Mouse (Mus musculus) cortical plate, adult 2 months (tissue): ENCODE results near the gene Sesn1.

Experiments used
- CTCF ChIP-seq: fragments of 200-500 bp; IDR thresholded peaks from 2 replicates; pipeline ENCODE4 v1.5.1; 2011; ENCODE audit warnings: mild to moderate bottlenecking, control low read depth, low read length; ENCODE audit not compliant: insufficient read depth; ENCODE audit errors: extremely low read depth
- POLR2A ChIP-seq: fragments of 200-500 bp; IDR thresholded peaks from 2 replicates; pipeline ENCODE4 v1.6.1; 2011; ENCODE audit warnings: mild to moderate bottlenecking, low read length, control low read depth; ENCODE audit not compliant: insufficient read depth; ENCODE audit errors: extremely low read depth

DNA sequence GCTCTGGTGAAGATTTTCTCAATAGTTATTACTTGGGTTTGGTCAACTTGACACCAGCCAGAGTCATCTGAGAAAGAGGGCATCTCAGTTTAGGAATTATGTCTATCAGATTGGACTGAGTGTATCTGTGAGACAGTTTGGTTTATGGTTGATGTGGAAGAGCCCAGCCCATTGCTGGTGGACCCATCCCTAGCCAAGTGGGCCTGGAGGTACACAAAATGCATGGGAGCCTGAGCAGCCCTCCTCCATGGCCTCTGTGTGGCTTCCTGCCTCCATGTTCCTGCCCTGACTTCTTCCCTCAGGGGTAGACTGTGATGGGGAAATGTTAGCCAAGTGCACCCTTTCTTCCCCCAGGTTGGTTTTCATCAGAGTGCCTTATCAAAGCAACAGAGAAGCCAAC, 50.1 kb downstream of the Sesn1 start:
- TF ChIP-seq POLR2A = no peak
- TF ChIP-seq CTCF = no peak
